Mouse (Mus musculus) CH12.LX (cell line): ENCODE measurements around the gene Dicer1. TPM values are rescaled to one million over a fixed set of nuclear protein-coding genes. Genes with fewer than 3 reads are reported as not detected.

ENCODE experiments used
- DNase-seq: peaks from one replicate; pipeline ENCODE4 v3.0.0-alpha.2; 2013; ENCODE audit errors: extremely low read depth
- H3K27ac ChIP-seq: 2 replicates; pipeline ENCODE4 v1.5.1; 2012; ENCODE audit warnings: low read depth, mild to moderate bottlenecking, control low read depth, moderate library complexity; ENCODE audit not compliant: insufficient read depth
- H3K27me3 ChIP-seq: replicated peaks from 2 replicates; pipeline ENCODE3; 2012; ENCODE audit warnings: inconsistent platforms
- H3K36me3 ChIP-seq, 2 experiments: replicated peaks in 1 of 2; 2 replicates each; pipeline versions ENCODE3 to v1.6.1; 2012; ENCODE audit warnings: inconsistent platforms in 1 of 2, low read length in 1 of 2, mild to moderate bottlenecking in 1 of 2, mixed read lengths in 1 of 2, moderate library complexity in 1 of 2; ENCODE audit not compliant: control insufficient read depth in 1 of 2, insufficient read depth in 1 of 2
- H3K4me1 ChIP-seq, 2 experiments: 2 replicates each; pipeline ENCODE4 v1.6.1; 2012; ENCODE audit warnings: inconsistent platforms in 1 of 2, moderate library complexity in 1 of 2; ENCODE audit not compliant: insufficient read depth in 2 of 2, control insufficient read depth in 1 of 2
- H3K4me2 ChIP-seq: 2 replicates; pipeline ENCODE4 v1.6.1; 2012; ENCODE audit warnings: low read depth, mild to moderate bottlenecking, control low read depth; ENCODE audit not compliant: poor library complexity, insufficient read depth, severe bottlenecking
- H3K4me3 ChIP-seq, 3 experiments: fragments of 150-350 bp in 1 of 3; sonication (generic) in 1 of 3; replicated peaks in 1 of 3; 2 replicates each; pipeline versions ENCODE3 to v1.5.1; 2011 to 2012; ENCODE audit warnings: low read depth in 2 of 3, low read length in 2 of 3, mild to moderate bottlenecking in 2 of 3, moderate library complexity in 2 of 3, control low read depth in 1 of 3, improper control_type of control experiment in 1 of 3, inconsistent platforms in 1 of 3, mixed read lengths in 1 of 3; ENCODE audit not compliant: poor library complexity in 1 of 3
- H3K79me2 ChIP-seq: replicated peaks from 2 replicates; pipeline ENCODE4 v1.6.1; 2012; ENCODE audit warnings: mild to moderate bottlenecking, moderate library complexity; ENCODE audit not compliant: control insufficient read depth, poor library complexity, insufficient read depth, severe bottlenecking; ENCODE audit errors: extremely low read depth
- H3K9ac ChIP-seq: 2 replicates; pipeline ENCODE4 v1.6.1; 2012; ENCODE audit warnings: low read depth, mild to moderate bottlenecking, control low read depth, moderate library complexity; ENCODE audit not compliant: insufficient read depth
- H3K9me3 ChIP-seq: replicated peaks from 2 replicates; pipeline ENCODE3; 2012; ENCODE audit warnings: low read length, inconsistent platforms, mixed read lengths
- CHD2 ChIP-seq: IDR thresholded peaks from 2 replicates; pipeline ENCODE4 v1.6.1; 2011; ENCODE audit warnings: low read length, improper control_type of control experiment
- CTCF ChIP-seq, 2 experiments: IDR thresholded peaks in 1 of 2; conservative IDR thresholded peaks in 1 of 2; 2 replicates each; pipeline ENCODE4 v1.5.1; 2011 to 2012; ENCODE audit warnings: low read depth in 2 of 2, low read length in 2 of 2, improper control_type of control experiment in 1 of 2, inconsistent platforms in 1 of 2, mild to moderate bottlenecking in 1 of 2, moderate library complexity in 1 of 2
- ELF1 ChIP-seq: IDR thresholded peaks from 2 replicates; pipeline ENCODE4 v1.6.1; 2014; ENCODE audit warnings: low read depth, mild to moderate bottlenecking, inconsistent platforms, low read length, improper control_type of control experiment
- EP300 ChIP-seq: IDR thresholded peaks from 2 replicates; pipeline ENCODE4 v1.6.1; 2011; ENCODE audit warnings: low read length, improper control_type of control experiment
- ETS1 ChIP-seq: conservative IDR thresholded peaks from 2 replicates; pipeline ENCODE4 v1.6.1; 2012; ENCODE audit warnings: low read depth, mild to moderate bottlenecking, inconsistent platforms, low read length, improper control_type of control experiment, moderate library complexity
- GABPA ChIP-seq: IDR thresholded peaks from 2 replicates; pipeline ENCODE4 v1.6.1; 2012; ENCODE audit warnings: low read depth, low read length, improper control_type of control experiment, inconsistent platforms; ENCODE audit not compliant: insufficient replicate concordance
- HCFC1 ChIP-seq: IDR thresholded peaks from 2 replicates; pipeline ENCODE4 v1.6.1; 2012; ENCODE audit warnings: low read depth, mild to moderate bottlenecking, inconsistent platforms, low read length, improper control_type of control experiment
- IRF4 ChIP-seq: IDR thresholded peaks from 2 replicates; pipeline ENCODE4 v1.6.1; 2014; ENCODE audit warnings: low read depth, mild to moderate bottlenecking, inconsistent platforms, low read length, improper control_type of control experiment
- JUN ChIP-seq: IDR thresholded peaks from 2 replicates; pipeline ENCODE4 v1.6.1; 2011; ENCODE audit warnings: low read depth, mild to moderate bottlenecking, low read length, improper control_type of control experiment, moderate library complexity; ENCODE audit not compliant: insufficient read depth
- KAT2A ChIP-seq: IDR thresholded peaks from 2 replicates; pipeline ENCODE4 v1.6.1; 2012; ENCODE audit warnings: low read length, improper control_type of control experiment, inconsistent platforms; ENCODE audit not compliant: insufficient replicate concordance
- MAFK ChIP-seq: IDR thresholded peaks from 2 replicates; pipeline ENCODE4 v1.6.1; 2011; ENCODE audit warnings: low read length, improper control_type of control experiment; ENCODE audit not compliant: insufficient replicate concordance
- MAX ChIP-seq: IDR thresholded peaks from 2 replicates; pipeline ENCODE4 v1.6.1; 2011; ENCODE audit warnings: low read length, improper control_type of control experiment
- MAZ ChIP-seq: IDR thresholded peaks from 2 replicates; pipeline ENCODE4 v1.6.1; 2012; ENCODE audit warnings: low read depth, mild to moderate bottlenecking, inconsistent platforms, low read length, improper control_type of control experiment, moderate library complexity
- MEF2A ChIP-seq: IDR thresholded peaks from 2 replicates; pipeline ENCODE4 v1.6.1; 2014; ENCODE audit warnings: low read depth, mild to moderate bottlenecking, inconsistent platforms, low read length, improper control_type of control experiment, borderline replicate concordance
- MXI1 ChIP-seq: IDR thresholded peaks from 2 replicates; pipeline ENCODE4 v1.6.1; 2011; ENCODE audit warnings: mild to moderate bottlenecking, low read depth, low read length, improper control_type of control experiment
- MYC ChIP-seq: IDR thresholded peaks from 2 replicates; pipeline ENCODE4 v1.6.1; 2011; ENCODE audit warnings: low read depth, mild to moderate bottlenecking, improper control_type of control experiment, low read length
- NELFE ChIP-seq: IDR thresholded peaks from 2 replicates; pipeline ENCODE4 v1.6.1; 2011; ENCODE audit warnings: low read depth, low read length, improper control_type of control experiment
- PAX5 ChIP-seq: IDR thresholded peaks from 2 replicates; pipeline ENCODE4 v1.6.1; 2012; ENCODE audit warnings: low read length, inconsistent platforms, mixed read lengths
- RAD21 ChIP-seq: IDR thresholded peaks from 2 replicates; pipeline ENCODE4 v1.6.1; 2011; ENCODE audit warnings: low read depth, mild to moderate bottlenecking, low read length, improper control_type of control experiment, moderate library complexity
- RCOR1 ChIP-seq: conservative IDR thresholded peaks from 2 replicates; pipeline ENCODE4 v1.6.1; 2012; ENCODE audit warnings: low read depth, mild to moderate bottlenecking, inconsistent platforms, low read length, improper control_type of control experiment
- SIN3A ChIP-seq: IDR thresholded peaks from 2 replicates; pipeline ENCODE4 v1.6.1; 2012; ENCODE audit warnings: low read length, improper control_type of control experiment, inconsistent platforms
- SMC3 ChIP-seq: IDR thresholded peaks from 2 replicates; pipeline ENCODE4 v1.6.1; 2011; ENCODE audit warnings: low read depth, low read length, improper control_type of control experiment
- TBP ChIP-seq: conservative IDR thresholded peaks from 2 replicates; pipeline ENCODE4 v1.6.1; 2011; ENCODE audit warnings: low read depth, low read length, improper control_type of control experiment
- TCF12 ChIP-seq: IDR thresholded peaks from 2 replicates; pipeline ENCODE4 v1.6.1; 2014; ENCODE audit warnings: low read depth, mild to moderate bottlenecking, inconsistent platforms, low read length, improper control_type of control experiment
- UBTF ChIP-seq: IDR thresholded peaks from 2 replicates; pipeline ENCODE4 v1.6.1; 2012; ENCODE audit warnings: low read depth, mild to moderate bottlenecking, inconsistent platforms, low read length, improper control_type of control experiment, moderate library complexity
- USF2 ChIP-seq: conservative IDR thresholded peaks from 2 replicates; pipeline ENCODE4 v1.6.1; 2011; ENCODE audit warnings: low read depth, low read length, improper control_type of control experiment
- ZC3H11A ChIP-seq: IDR thresholded peaks from 2 replicates; pipeline ENCODE4 v1.6.1; 2012; ENCODE audit warnings: low read depth, mild to moderate bottlenecking, inconsistent platforms, low read length, improper control_type of control experiment
- dilution Hi-C: fragments of 300-500 bp; cut with MboI; formaldehyde crosslinking; loops from 2 replicates; pipeline ENCODE4 v1.14.3; 2020; ENCODE audit warnings: low sequenced_read_pairs; ENCODE audit not compliant: extremely low pct_unique_long_range_greater_than_20kb, extremely low pct_ligation_motif_present
- in situ Hi-C: fragments of 300-500 bp; cut with MboI; formaldehyde crosslinking; loops from 3 replicates; pipeline ENCODE4 v1.14.3; 2019; ENCODE audit warnings: low sequenced_read_pairs, low pct_ligation_motif_present, low pct_unique_long_range_greater_than_20kb, mixed read lengths
- polyA plus RNA-seq: library from polyadenylated mRNA; unstranded; fragments of >175 nt; gene quantifications from 2 replicates; pipeline ENCODE4 v1.2.1, GENCODE M21; 2012; ENCODE audit warnings: low read depth; ENCODE audit not compliant: insufficient read length
- total RNA-seq, 2 experiments: library from RNA; depleted of rRNA; stranded (reverse); fragments of 300-350 nt in 1 of 2; fragments of >200 nt in 1 of 2; gene quantifications; 2 replicates each; pipeline ENCODE4 v1.2.3; 2012 to 2014

Dicer1 gene
- total and polyA plus RNA-seq, 3 experiments, result 22.0 to 41.1 (median 23.2) TPM

GRCm38 (mm10) chr12:104667846-104668245, 83.9 kb downstream of the Dicer1 start:
- H3K27me3 ChIP-seq, result peaks cover 87% of the 10 kb centered on the region
- no peaks in the 10 kb centered on the region for H3K4me1 ChIP-seq
- no peak overlapping the region for H3K4me3 ChIP-seq
- no peak for TF ChIP-seq RCOR1
- TF ChIP-seq RAD21, result no peak
- TF ChIP-seq SMC3, result no peak
- no peak for TF ChIP-seq ZC3H11A
- no peak for TF ChIP-seq MEF2A
- TF ChIP-seq SIN3A, result no peak
- no peak for TF ChIP-seq KAT2A
- TF ChIP-seq MAFK, result no peak
- no peak for TF ChIP-seq MAX
- no peak for TF ChIP-seq ELF1
- TF ChIP-seq USF2, result no peak
- TF ChIP-seq UBTF, result no peak
- TF ChIP-seq CTCF (conservative IDR thresholded peaks at IDR 0.05 in 1 of 2, IDR thresholded peaks at IDR 0.05 in 1 of 2; ENCODE audit: low read depth in 2 of 2, low read length in 2 of 2), result no peak
- no peak for TF ChIP-seq MAZ
- no peak for TF ChIP-seq TBP
- TF ChIP-seq EP300, result no peak
- TF ChIP-seq, all 38 proteins: peak for 0
- H3K9ac ChIP-seq, result no peak overlapping the region
- no peaks in the 10 kb centered on the region for H3K9me3 ChIP-seq
- no peaks in the 10 kb centered on the region for H3K36me3 ChIP-seq
- H3K27ac ChIP-seq, result no peak overlapping the region
- dilution Hi-C loops (no loop called here), in situ Hi-C loops (no loop called here)
- no peak for DNase-seq
- no peaks in the 10 kb centered on the region for H3K79me2 ChIP-seq
- no peak overlapping the region for H3K4me2 ChIP-seq

GRCm38 (mm10) chr12:104665951-104666350, 85.8 kb downstream of the Dicer1 start:
- DNase-seq, result no peak
- TF ChIP-seq CHD2, result no peak
- no peak for TF ChIP-seq GABPA
- no peak for TF ChIP-seq SMC3
- no peak for TF ChIP-seq MXI1
- TF ChIP-seq JUN, result no peak
- TF ChIP-seq USF2, result no peak
- no peak for TF ChIP-seq ETS1
- no peak for TF ChIP-seq MYC
- no peak for TF ChIP-seq IRF4
- TF ChIP-seq NELFE, result no peak
- no peak for TF ChIP-seq KAT2A
- no peak for TF ChIP-seq PAX5
- no peak for TF ChIP-seq TCF12
- no peak for TF ChIP-seq HCFC1
- no peak for TF ChIP-seq MAFK
- no peak for TF ChIP-seq MAX
- in situ Hi-C loops, result no loop called here
- dilution Hi-C loops, result no loop called here
- Histone ChIP-seq H3K27me3 (peaks cover 88% of the 10 kb centered on the region), H3K9me3 (no peaks in the 10 kb centered on the region), H3K79me2 (no peaks in the 10 kb centered on the region), H3K27ac (no peak overlapping the region), H3K4me2 (no peak overlapping the region), H3K9ac (no peak overlapping the region), H3K4me1 (no peaks in the 10 kb centered on the region), H3K4me3 (no peak overlapping the region), H3K36me3 (no peaks in the 10 kb centered on the region)
